Mouse (Mus musculus): Measurements from ENCODE around the gene Cr1l.
A peak's percentile ranks its signal among the peaks of the same experiment; 100 is the strongest.

Cr1l gene

GRCm38 (mm10) chr1:195130953-195131674 is at the start of gene Cr1l:
Gene Cr1l (minus strand): TSS chr1:195131586.
- DNase-seq = peak; percentile 87 to 92

- peak; percentile 66 to 75 for DNase-seq
Observed at GRCm38 (mm10) chr1:195175980-195176931, 44.9 kb upstream of the Cr1l start, which contains the start of gene Cr2. Gene Cr2 (minus strand): TSS chr1:195176716.

- no peak for DNase-seq
Observed at GRCm38 (mm10) chr1:195164996-195165755, 33.8 kb upstream of the Cr1l start.

- peak; percentile 11 to 14 for DNase-seq
Observed at GRCm38 (mm10) chr1:195132070-195132469, 684 bp upstream of the Cr1l start.

- no peak for DNase-seq
Observed at GRCm38 (mm10) chr1:195131675-195132015, 259 bp upstream of the Cr1l start.

GRCm38 (mm10) chr1:195130479-195130878 is 907 bp downstream of the Cr1l start:
- DNase-seq = no peak

GRCm38 (mm10) chr1:195129867-195130266 is 1.5 kb downstream of the Cr1l start:
- DNase-seq = peak in 1 of 2 experiments; percentile 5

GRCm38 (mm10) chr1:195114414-195114813 is 17.0 kb downstream of the Cr1l start:
- no peak for DNase-seq

- DNase-seq = no peak
Observed at GRCm38 (mm10) chr1:195113621-195114020, 17.8 kb downstream of the Cr1l start.

GRCm38 (mm10) chr1:195100693-195101092 is 30.7 kb downstream of the Cr1l start:
- DNase-seq = no peak

- DNase-seq = no peak
Observed at GRCm38 (mm10) chr1:195098004-195098403, 33.4 kb downstream of the Cr1l start.

GRCm38 (mm10) chr1:195092220-195092720 is 39.1 kb downstream of the Cr1l start, which contains the start of gene Cd46:
Gene Cd46 (minus strand): TSS chr1:195092249.
- DNase-seq = peak; percentile 59 to 63

GRCm38 (mm10) chr1:195091699-195092219 is 39.6 kb downstream of the Cr1l start:
- no peak for DNase-seq

GRCm38 (mm10) chr1:195082142-195082541 is 49.2 kb downstream of the Cr1l start:
- DNase-seq = no peak

All from cerebellum, postnatal 10 days (tissue).